Mouse (Mus musculus) embryonic facial prominence, embryonic 15.5 days (tissue): ENCODE results near the gene Hexdc. TPM values are rescaled to one million over a fixed set of nuclear protein-coding genes. Genes with fewer than 3 reads are reported as not detected.

ENCODE experiments used
- ATAC-seq: fragments of 200-750 bp; cut with Nextera tagmentation; 2 replicates; pipeline ENCODE4 v1.8.0; 2017; ENCODE audit warnings: low read depth, moderate TSS enrichment; ENCODE audit not compliant: insufficient number of reproducible peaks, low FRiP score, low TSS enrichment
- H3K27ac ChIP-seq: fragments of 300-500 bp; sonication (generic); replicated peaks from 2 replicates; pipeline ENCODE4 v1.5.1; 2015; ENCODE audit warnings: mild to moderate bottlenecking, inconsistent platforms
- H3K27me3 ChIP-seq: fragments of 300-500 bp; sonication (generic); 2 replicates; pipeline ENCODE4 v1.6.1; 2015; ENCODE audit warnings: inconsistent platforms
- H3K36me3 ChIP-seq: fragments of 300-500 bp; sonication (generic); 2 replicates; pipeline ENCODE4 v1.6.1; 2015; ENCODE audit warnings: mild to moderate bottlenecking, inconsistent platforms
- H3K4me1 ChIP-seq: fragments of 300-500 bp; sonication (generic); 2 replicates; pipeline ENCODE4 v1.6.1; 2015; ENCODE audit warnings: inconsistent platforms
- H3K4me2 ChIP-seq: fragments of 300-500 bp; sonication (generic); replicated peaks from 2 replicates; pipeline ENCODE4 v1.6.1; 2015; ENCODE audit warnings: mild to moderate bottlenecking, inconsistent platforms
- H3K4me3 ChIP-seq: fragments of 300-500 bp; sonication (generic); replicated peaks from 2 replicates; pipeline ENCODE4 v1.5.1; 2015; ENCODE audit warnings: mild to moderate bottlenecking, inconsistent platforms
- H3K9ac ChIP-seq: fragments of 300-500 bp; sonication (generic); 2 replicates; pipeline ENCODE4 v1.6.1; 2015; ENCODE audit warnings: inconsistent platforms
- H3K9me3 ChIP-seq: fragments of 300-500 bp; sonication (generic); replicated peaks from 2 replicates; pipeline ENCODE4 v1.6.1; 2016; ENCODE audit warnings: inconsistent platforms
- whole genome bisulfite sequencing: fragments of 180-500 bp; shearing (Covaris S2); methylation state at CpG from one replicate; pipeline ENCODE4 v1.1.7; 2015; 5-methylcytosine and 5-hydroxymethylcytosine counted together
- polyA plus RNA-seq: library from polyadenylated mRNA; unstranded; fragments of >200 nt; fragmentation: Nextera tagmentation; extraction: Ambion mirVana; gene quantifications from 2 replicates; pipeline ENCODE4 v1.2.1, GENCODE M21; 2015

The Hexdc gene
- polyA plus RNA-seq: 10.0 and 12.2 TPM in 2 replicates

DNA sequence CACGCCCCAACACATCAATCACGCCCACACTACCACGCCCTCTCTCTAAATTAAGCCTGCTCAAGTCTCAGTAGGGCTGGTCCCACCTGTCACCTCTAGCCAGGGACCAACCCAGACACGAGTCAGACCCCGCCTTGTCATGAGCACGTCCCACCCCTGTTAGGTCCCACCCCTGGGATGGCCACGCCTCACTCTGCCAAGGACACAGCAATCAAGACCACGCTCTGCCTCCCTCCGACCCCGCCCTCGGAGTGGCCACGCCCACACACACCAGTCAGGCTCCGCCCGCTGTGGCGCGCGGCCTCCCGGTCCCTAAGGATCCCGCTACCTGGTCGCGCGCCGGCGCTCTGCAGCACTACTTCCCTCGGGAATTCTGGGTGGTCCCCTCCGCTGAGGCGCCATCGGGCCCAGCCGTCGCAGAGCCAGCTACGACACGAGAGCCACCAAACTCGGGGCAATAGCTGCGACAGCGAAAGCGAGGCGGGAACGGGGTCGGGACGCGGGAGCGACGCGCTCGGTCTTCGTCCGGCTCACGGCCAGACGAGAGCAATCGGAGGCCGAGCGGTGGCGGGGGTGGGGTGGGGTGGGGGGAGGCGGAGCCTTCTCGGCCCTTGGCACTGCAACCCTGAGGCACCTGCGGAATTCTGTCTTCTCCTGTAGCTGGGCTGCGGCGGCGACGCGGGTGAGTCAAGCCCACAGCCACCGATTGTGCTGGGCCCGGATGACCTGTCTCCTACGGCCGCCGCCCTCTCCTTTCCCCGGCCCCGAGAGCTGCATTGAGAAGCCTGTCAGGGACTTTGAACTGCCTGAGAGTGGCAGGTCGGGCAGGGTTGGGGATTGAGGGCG lies at the start of gene Hexdc, which contains the start of gene Ogfod3:
Hexdc (plus strand) TSS at position 273 of the 846 bp plus-strand sequence.
Ogfod3 (minus strand) TSS at position 551 of the 846 bp plus-strand sequence.
- no peaks in the 10 kb centered on the region for H3K27me3 ChIP-seq
- no peaks in the 10 kb centered on the region for H3K9me3 ChIP-seq
- peak within 1 kb of the TSS; percentile 80 for H3K4me2 ChIP-seq
- under 1% methylated on average over 70 of the region's 70 CpGs for WGBS
- peak within 1 kb of the TSS; percentile 78 for H3K27ac ChIP-seq
- ATAC-seq: peak; percentile 99
- peaks cover 12% of the 10 kb centered on the region for H3K4me1 ChIP-seq
- H3K4me3 ChIP-seq: peak within 1 kb of the TSS; percentile 71
- H3K36me3 ChIP-seq: peaks cover 6% of the 10 kb centered on the region; the same call in 1 of the 2 replicates
- H3K9ac ChIP-seq: peak within 1 kb of the TSS; percentile 54

DNA sequence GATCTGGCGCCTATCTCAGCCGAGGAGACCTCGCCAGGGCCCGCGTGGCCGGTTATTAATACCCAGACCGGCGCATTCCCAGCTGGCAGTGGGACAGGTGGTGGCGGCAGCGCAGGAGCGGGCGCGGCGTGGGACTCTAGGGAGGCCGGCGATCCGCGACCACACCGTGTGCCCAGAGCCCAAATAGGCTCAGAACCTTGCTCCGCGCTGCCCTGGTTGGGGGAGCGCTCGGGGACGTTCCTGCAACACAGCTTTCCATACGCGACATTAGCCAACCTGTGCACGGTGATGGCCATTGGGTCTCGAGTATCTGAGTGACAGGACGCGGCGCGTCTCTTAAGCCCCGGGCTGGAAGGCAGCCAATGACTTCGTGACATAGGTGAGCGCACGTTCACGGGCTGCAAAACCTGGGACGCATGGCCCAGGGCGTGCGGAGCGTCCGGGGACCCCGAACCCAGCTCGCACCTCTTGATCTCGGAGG lies 47.8 kb upstream of the Hexdc start:
- no peaks in the 10 kb centered on the region for H3K9me3 ChIP-seq
- peaks cover 36% of the 10 kb centered on the region for H3K27me3 ChIP-seq
- ATAC-seq: no peak
- H3K27ac ChIP-seq: no peak overlapping the region
- WGBS: 1% methylated on average over 45 of the region's 45 CpGs
- H3K36me3 ChIP-seq: no peaks in the 10 kb centered on the region
- H3K9ac ChIP-seq: peak overlapping the region; percentile 12; the same call in 1 of the 2 replicates
- H3K4me3 ChIP-seq: peak overlapping the region; percentile 38
- peak overlapping the region; percentile 64 for H3K4me2 ChIP-seq
- peaks cover 10% of the 10 kb centered on the region for H3K4me1 ChIP-seq

DNA sequence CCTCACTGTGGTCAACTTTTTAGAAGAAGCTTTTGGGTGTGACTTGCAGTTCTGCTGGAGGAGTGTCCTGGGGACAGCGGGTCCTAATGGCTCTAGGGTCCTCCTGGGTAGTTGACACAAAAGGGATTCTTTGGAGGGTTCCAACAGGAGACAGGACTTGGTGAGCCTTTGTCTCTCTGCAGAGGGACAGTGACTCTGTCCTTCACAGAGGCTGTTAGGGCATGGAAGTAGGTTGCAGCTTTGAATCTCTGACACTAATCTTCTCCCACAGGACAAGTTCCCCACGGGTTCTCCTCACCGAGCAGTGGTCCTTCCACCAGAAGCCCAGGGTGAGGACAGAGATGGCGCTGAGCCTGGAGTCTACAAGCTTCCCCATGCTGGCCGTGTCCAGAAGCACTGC lies 44.3 kb upstream of the Hexdc start, which contains the start of gene Uts2r:
Uts2r (plus strand) TSS at position 301 of the 400 bp plus-strand sequence.
- ATAC-seq: no peak
- Histone ChIP-seq H3K9me3 (no peaks in the 10 kb centered on the region), H3K9ac (no peak within 1 kb of the TSS), H3K36me3 (no peaks in the 10 kb centered on the region), H3K27ac (no peak within 1 kb of the TSS), H3K4me3 (no peak within 1 kb of the TSS), H3K27me3 (peaks cover 32% of the 10 kb centered on the region), H3K4me2 (no peak within 1 kb of the TSS), H3K4me1 (peaks cover 10% of the 10 kb centered on the region)
- 83% methylated on average over 5 of the region's 5 CpGs for WGBS

- H3K4me1 ChIP-seq: peaks cover 10% of the 10 kb centered on the region
- H3K9me3 ChIP-seq: no peaks in the 10 kb centered on the region
- H3K4me3 ChIP-seq: no peak overlapping the region
- WGBS: 91% methylated on average over 26 of the region's 26 CpGs
- no peak overlapping the region for H3K27ac ChIP-seq
- H3K27me3 ChIP-seq: peaks cover 24% of the 10 kb centered on the region
- ATAC-seq: no peak
- H3K36me3 ChIP-seq: no peaks in the 10 kb centered on the region
- no peak overlapping the region for H3K4me2 ChIP-seq
- no peak overlapping the region for H3K9ac ChIP-seq
Observed at GRCm38 (mm10) chr11:121160636-121161346, 43.4 kb upstream of the Hexdc start.

DNA sequence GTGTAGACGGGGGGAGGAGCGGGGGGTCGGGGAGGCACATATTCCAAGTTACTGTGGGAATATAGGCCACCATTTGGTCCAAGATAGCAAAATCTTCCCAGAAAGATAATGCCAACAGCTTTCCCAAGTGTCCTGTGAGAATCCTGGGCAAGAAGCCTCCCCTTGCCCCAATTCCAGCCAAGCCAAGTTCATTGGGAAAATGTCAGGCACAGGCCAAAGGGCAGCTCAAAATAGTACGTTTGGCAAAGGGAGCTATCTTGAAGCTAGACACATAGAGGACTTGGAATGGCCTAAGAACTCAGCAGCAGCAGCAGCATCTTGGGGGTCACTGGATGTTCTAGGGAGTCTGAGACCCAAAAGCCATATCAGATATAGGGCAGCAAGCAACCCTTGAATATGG lies 40.5 kb upstream of the Hexdc start:
- WGBS: 88% methylated on average over 4 of the region's 4 CpGs
- no peak overlapping the region for H3K4me3 ChIP-seq
- ATAC-seq: no peak
- H3K9ac ChIP-seq: no peak overlapping the region
- no peak overlapping the region for H3K4me2 ChIP-seq
- no peak overlapping the region for H3K27ac ChIP-seq
- H3K36me3 ChIP-seq: no peaks in the 10 kb centered on the region
- no peaks in the 10 kb centered on the region for H3K27me3 ChIP-seq
- no peaks in the 10 kb centered on the region for H3K4me1 ChIP-seq
- no peaks in the 10 kb centered on the region for H3K9me3 ChIP-seq

- WGBS: 78% methylated on average over 5 of the region's 5 CpGs
Observed at GRCm38 (mm10) chr11:121173203-121173602, 31.0 kb upstream of the Hexdc start.

GRCm38 (mm10) chr11:121174234-121174633 lies 30.0 kb upstream of the Hexdc start:
- no peak for ATAC-seq
- Histone ChIP-seq H3K9ac (no peak overlapping the region), H3K4me3 (no peak overlapping the region), H3K4me2 (no peak overlapping the region), H3K9me3 (no peaks in the 10 kb centered on the region), H3K27me3 (no peaks in the 10 kb centered on the region), H3K27ac (no peak overlapping the region), H3K4me1 (peaks cover 5% of the 10 kb centered on the region; the same call in 1 of the 2 replicates), H3K36me3 (no peaks in the 10 kb centered on the region)
- WGBS: 46% methylated on average over 3 of the region's 3 CpGs

More at GRCm38 (mm10) chr11:121173203-121173602, 31.0 kb upstream of the Hexdc start:
- Histone ChIP-seq H3K4me3 (no peak overlapping the region), H3K4me2 (no peak overlapping the region), H3K27me3 (no peaks in the 10 kb centered on the region), H3K9me3 (no peaks in the 10 kb centered on the region), H3K9ac (no peak overlapping the region), H3K36me3 (no peaks in the 10 kb centered on the region), H3K4me1 (peaks cover 5% of the 10 kb centered on the region; the same call in 1 of the 2 replicates), H3K27ac (no peak overlapping the region)
- no peak for ATAC-seq

- H3K9me3 ChIP-seq: no peaks in the 10 kb centered on the region
- no peak overlapping the region for H3K4me3 ChIP-seq
- WGBS: 51% methylated on average over 12 of the region's 12 CpGs
- no peak overlapping the region for H3K27ac ChIP-seq
- no peak overlapping the region for H3K9ac ChIP-seq
- peaks cover 5% of the 10 kb centered on the region; the same call in 1 of the 2 replicates for H3K4me1 ChIP-seq
- 0 out of 2 replicates have a peak, but pooled peaks cover 5% of the 10 kb centered on the region for H3K36me3 ChIP-seq
- no peak overlapping the region for H3K4me2 ChIP-seq
- ATAC-seq: 0 out of 2 replicates have a peak, but pooled peaks have one; percentile 44
- no peaks in the 10 kb centered on the region for H3K27me3 ChIP-seq
Observed at GRCm38 (mm10) chr11:121176285-121177270, 27.7 kb upstream of the Hexdc start.

GRCm38 (mm10) chr11:121189681-121190080 lies 14.6 kb upstream of the Hexdc start:
- no peaks in the 10 kb centered on the region for H3K4me1 ChIP-seq
- no peaks in the 10 kb centered on the region for H3K9me3 ChIP-seq
- H3K36me3 ChIP-seq: no peaks in the 10 kb centered on the region
- no peak overlapping the region for H3K9ac ChIP-seq
- no peak overlapping the region for H3K4me3 ChIP-seq
- H3K4me2 ChIP-seq: no peak overlapping the region
- WGBS: 72% methylated on average over 3 of the region's 3 CpGs
- H3K27ac ChIP-seq: no peak overlapping the region
- no peak for ATAC-seq
- H3K27me3 ChIP-seq: no peaks in the 10 kb centered on the region

GRCm38 (mm10) chr11:121192742-121193141 lies 11.5 kb upstream of the Hexdc start:
- Histone ChIP-seq H3K27me3 (no peaks in the 10 kb centered on the region), H3K4me3 (no peak overlapping the region), H3K4me2 (no peak overlapping the region), H3K4me1 (no peaks in the 10 kb centered on the region), H3K27ac (no peak overlapping the region), H3K9ac (no peak overlapping the region), H3K36me3 (no peaks in the 10 kb centered on the region), H3K9me3 (no peaks in the 10 kb centered on the region)
- 73% methylated on average over 2 of the region's 2 CpGs for WGBS
- ATAC-seq: no peak
